10 mouse cellular contexts compared by ENCODE assay signal in genomic region chr19:60437566-60438241, GRCm38 (mm10). TPM values are rescaled to one million over a fixed set of nuclear protein-coding genes. Genes with fewer than 3 reads are reported as not detected.
DNase-seq lines count a peak whose midpoint lies in the region; ATAC-seq and TF ChIP-seq lines count a peak whose summit lies in the region.
"Had no signal": no experiment of that assay in that cellular context is flagged by ENCODE, and none has a peak within 500 bp of the region (broad histone marks: within the 10 kb centered on the region; RNA-seq: fewer than 3 reads in every experiment).

No protein-coding gene starts in this region.

- H3K9me3 ChIP-seq in kidney, embryonic 14.5 days (ENCODE audit: control insufficient read depth, low read length), result no peaks in the 10 kb centered on the region
- peaks cover 12% of the 10 kb centered on the region; the same call in 1 of the 2 replicates for H3K9me3 ChIP-seq in E14TG2a.4 (ENCODE audit: low read length)
- H3K9me3 ChIP-seq in limb, embryonic 10.5 days (replicated peaks), result no peaks in the 10 kb centered on the region
- H3K9me3 ChIP-seq: stomach, embryonic 15.5 days had no signal

- ATAC-seq in kidney, embryonic 14.5 days (ENCODE audit: low FRiP score, low TSS enrichment), result no peak
- ATAC-seq in Patski, result peak; percentile 83
- ATAC-seq in erythroid progenitor cell, adult 5-6 weeks (replicated peaks; ENCODE audit: low FRiP score, poor library complexity, severe bottlenecking), result peak; percentile 59; the same call in 1 of the 2 replicates

- POLR2A ChIA-PET in Patski (lab: Charles Lee), result no interaction called here

- CTCF ChIA-PET in Patski (lab: Charles Lee), result interaction anchor here (0.9 to 2.8 kb wide), 20 partner anchors 10 to 420 kb away, joined by 3 to 16 read pairs (median 4); no protein-coding TSS in a partner anchor

- WGBS in kidney, embryonic 14.5 days, result 54% methylated on average over 6 of the region's 6 CpGs
- 54% methylated on average over 6 of the region's 6 CpGs for WGBS in limb, embryonic 10.5 days

- no peak overlapping the region for H3K4me3 ChIP-seq in kidney, embryonic 14.5 days (ENCODE audit: low read length)
- no peak overlapping the region for H3K4me3 ChIP-seq in E14TG2a.4 (replicated peaks; ENCODE audit: low read length)
- no peak overlapping the region for H3K4me3 ChIP-seq in limb, embryonic 10.5 days
- H3K4me3 ChIP-seq: stomach, embryonic 15.5 days had no signal

- no peaks in the 10 kb centered on the region for H3K36me3 ChIP-seq in kidney, embryonic 14.5 days (ENCODE audit: control insufficient read depth, insufficient read depth, low read length)
- no peaks in the 10 kb centered on the region for H3K36me3 ChIP-seq in E14TG2a.4 (ENCODE audit: insufficient read depth, low read length)
- no peaks in the 10 kb centered on the region for H3K36me3 ChIP-seq in limb, embryonic 10.5 days
- H3K36me3 ChIP-seq: stomach, embryonic 15.5 days had no signal

- no peaks in the 10 kb centered on the region for H3K4me1 ChIP-seq in kidney, embryonic 14.5 days (ENCODE audit: control insufficient read depth, insufficient read depth, low read length)
- H3K4me1 ChIP-seq in E14TG2a.4 (replicated peaks; ENCODE audit: low read depth, low read length), result no peaks in the 10 kb centered on the region
- no peaks in the 10 kb centered on the region for H3K4me1 ChIP-seq in limb, embryonic 10.5 days
- H3K4me1 ChIP-seq: stomach, embryonic 15.5 days had no signal

- H3K9ac ChIP-seq in kidney, embryonic 14.5 days (ENCODE audit: low read depth, low read length), result no peak overlapping the region
- H3K9ac ChIP-seq: stomach, embryonic 15.5 days had no signal

- TF ChIP-seq CTCF in E14TG2a.4 (conservative IDR thresholded peaks at IDR 0.05; ENCODE audit: low read length), result peak; percentile 67
- TF ChIP-seq CTCF in Patski (IDR thresholded peaks at IDR 0.05), result peak; percentile 85

- no peak overlapping the region for H3K27ac ChIP-seq in kidney, embryonic 14.5 days (ENCODE audit: low read depth, low read length)
- no peak overlapping the region for H3K27ac ChIP-seq in limb, embryonic 10.5 days
- H3K27ac ChIP-seq: stomach, embryonic 15.5 days had no signal

- H3K4me2 ChIP-seq in kidney, embryonic 14.5 days (replicated peaks; ENCODE audit: low read depth, low read length), result no peak overlapping the region
- H3K4me2 ChIP-seq: stomach, embryonic 15.5 days had no signal

- no peaks in the 10 kb centered on the region for H3K27me3 ChIP-seq in kidney, embryonic 14.5 days (ENCODE audit: control insufficient read depth, insufficient read depth, low read length)
- H3K27me3 ChIP-seq in E14TG2a.4 (ENCODE audit: insufficient read depth, low read length), result no peaks in the 10 kb centered on the region
- peaks cover 6% of the 10 kb centered on the region for H3K27me3 ChIP-seq in Patski
- no peaks in the 10 kb centered on the region for H3K27me3 ChIP-seq in limb, embryonic 10.5 days (ENCODE audit: low read depth, poor library complexity, severe bottlenecking)
- H3K27me3 ChIP-seq: stomach, embryonic 15.5 days had no signal

- DNase-seq in kidney, adult 11 months, result peak; percentile 4
- peak; percentile 9 for DNase-seq in Patski (ENCODE audit: low read depth, low spot score)
- peak; percentile 56 for DNase-seq in limb, embryonic 10.5 days (ENCODE audit: low spot score)
- peak; percentile 55 for DNase-seq in testis, postnatal 10 days (ENCODE audit: low spot score)
- no peak for DNase-seq in urinary bladder, adult 2 months (ENCODE audit: low spot score)

- in situ Hi-C loops in Patski (cut with MboI; ENCODE audit: low pct_unique_long_range_greater_than_20kb), result no loop called here

RNA-seq across cellular contexts. Expression of gene Prlhr, which starts 30.4 kb away (rescaled TPM):
- polyA plus RNA-seq in kidney, embryonic 14.5 days (2014; fragmentation: Nextera tagmentation; extraction: Ambion mirVana), result not detected in 2 replicates
- polyA plus RNA-seq in Patski (2021), result not detected
- total RNA-seq in erythroid progenitor cell, adult 5-6 weeks (2015; ENCODE audit: low replicate concordance), result not detected in 2 replicates
- total RNA-seq in erythroid progenitor cell, adult 5-6 weeks (2017; ENCODE audit: low replicate concordance), result not detected in 2 replicates
- not detected in 2 replicates for polyA plus RNA-seq in limb, embryonic 10.5 days (2016; fragmentation: Nextera tagmentation; extraction: Ambion mirVana)
- not detected in 2 replicates for polyA plus RNA-seq in urinary bladder, adult 2 months (2012; rRNA removed)
- polyA plus RNA-seq: liver, embryonic 16.5 days; stomach, embryonic 15.5 days had no signal
